Mouse (Mus musculus): Measurements from ENCODE around the gene Gm20905. TPM values are rescaled to one million over a fixed set of nuclear protein-coding genes. Genes with fewer than 3 reads are reported as not detected.
"Not testable (repeated sequence)": the region's sequence is repeated elsewhere in the genome, so short reads cannot be mapped to it uniquely, and the experiment has no call there.

The Gm20905 gene
- polyA plus RNA-seq (2015; fragmentation: Nextera tagmentation; extraction: Ambion mirVana): not detected in 2 replicates

DNA sequence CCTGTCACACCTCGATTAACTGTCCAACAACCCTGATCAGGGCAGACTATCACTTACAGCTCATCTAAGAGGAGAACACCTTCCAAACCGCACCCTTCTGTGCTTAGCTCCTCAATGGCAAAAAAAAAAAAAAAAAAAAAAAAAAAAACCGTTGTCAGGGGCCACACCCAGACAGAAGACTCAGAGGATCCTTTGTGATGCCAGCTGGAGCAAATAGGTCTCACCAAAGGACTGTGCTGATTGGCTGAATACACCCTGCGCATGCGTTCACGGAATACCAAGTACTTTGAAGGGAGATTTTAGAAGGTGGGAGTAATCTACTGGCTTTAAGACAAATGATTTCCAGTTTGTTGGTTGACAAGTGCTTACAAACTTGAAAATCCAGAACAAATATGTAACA, at the start of gene Gm20905:
TSS of gene Gm20905 (minus strand) at position 101 of the 400 bp plus-strand sequence.
- not testable (repeated sequence) for H3K4me1 ChIP-seq; H3K9me3 ChIP-seq (replicated peaks); H3K9ac ChIP-seq; H3K4me2 ChIP-seq (replicated peaks); H3K27me3 ChIP-seq; ATAC-seq (ENCODE audit: insufficient number of reproducible peaks, low FRiP score, low TSS enrichment, low read depth); H3K4me3 ChIP-seq (replicated peaks); H3K27ac ChIP-seq (replicated peaks); H3K36me3 ChIP-seq
- no CpG with 5 or more reads among the region's 6 CpGs for WGBS
